Mouse (Mus musculus): ENCODE measurements around the gene Chd8.

The Chd8 gene

GRCm38 (mm10) chr14:52199412-52199811 is 58.2 kb downstream of the Chd8 start:
- no peak for DNase-seq (ENCODE audit: low read depth, low spot score)

- no peak for DNase-seq (ENCODE audit: low read depth, low spot score)
These were observed 59.4 kb downstream of the Chd8 start for GRCm38 (mm10) chr14:52198141-52198540.

GRCm38 (mm10) chr14:52197156-52197878 is 60.3 kb downstream of the Chd8 start, which contains the start of gene Supt16:
Supt16 (minus strand) TSS chr14:52197416.
- peak; percentile 84 for DNase-seq (ENCODE audit: low read depth, low spot score)

- no peak for DNase-seq (ENCODE audit: low read depth, low spot score)
These were observed 61.1 kb downstream of the Chd8 start for GRCm38 (mm10) chr14:52196230-52197155.

- DNase-seq (ENCODE audit: low read depth, low spot score), result peak; percentile 39
These were observed 61.9 kb downstream of the Chd8 start for GRCm38 (mm10) chr14:52195691-52196090.

GRCm38 (mm10) chr14:52190740-52191359 is 66.7 kb downstream of the Chd8 start:
- DNase-seq (ENCODE audit: low read depth, low spot score), result peak; percentile 38

- no peak for DNase-seq (ENCODE audit: low read depth, low spot score)
These were observed 68.1 kb downstream of the Chd8 start for GRCm38 (mm10) chr14:52189519-52189918.

- DNase-seq (ENCODE audit: low read depth, low spot score), result no peak
These were observed 68.8 kb downstream of the Chd8 start for GRCm38 (mm10) chr14:52188788-52189187.

GRCm38 (mm10) chr14:52166571-52166970 is 91.0 kb downstream of the Chd8 start:
- no peak for DNase-seq (ENCODE audit: low read depth, low spot score)

GRCm38 (mm10) chr14:52160911-52161310 is 96.7 kb downstream of the Chd8 start:
- no peak for DNase-seq (ENCODE audit: low read depth, low spot score)

GRCm38 (mm10) chr14:52155008-52155407 is 102.6 kb downstream of the Chd8 start:
- DNase-seq (ENCODE audit: low read depth, low spot score), result no peak

- DNase-seq (ENCODE audit: low read depth, low spot score), result no peak
These were observed 105.0 kb downstream of the Chd8 start for GRCm38 (mm10) chr14:52152613-52153012.

GRCm38 (mm10) chr14:52152179-52152578 is 105.4 kb downstream of the Chd8 start:
- no peak for DNase-seq (ENCODE audit: low read depth, low spot score)

- no peak for DNase-seq (ENCODE audit: low read depth, low spot score)
These were observed 107.7 kb downstream of the Chd8 start for GRCm38 (mm10) chr14:52149888-52150287.
